Mouse (Mus musculus) CH12F3 (cell line): Measurements from ENCODE around the gene Usp21.

Experiments used
- in situ Hi-C: fragments of 300-500 bp; cut with MboI; formaldehyde crosslinking; loops from 2 replicates; pipeline ENCODE4 v1.14.3; 2020; ENCODE audit warnings: low sequenced_read_pairs

Gene Usp21

GRCm38 (mm10) chr1:171269848-171270572, 17.8 kb downstream of the Usp21 start, which contains the start of gene B4galt3:
B4galt3 (plus strand) TSS chr1:171270328.
- in situ Hi-C loops: no loop called here

GRCm38 (mm10) chr1:171268341-171268740, 19.4 kb downstream of the Usp21 start:
- in situ Hi-C loops: no loop called here

GRCm38 (mm10) chr1:171265971-171266744, 21.6 kb downstream of the Usp21 start:
- in situ Hi-C loops: no loop called here

- in situ Hi-C loops: no loop called here
Measured at GRCm38 (mm10) chr1:171263666-171264461, 23.9 kb downstream of the Usp21 start.

- in situ Hi-C loops: no loop called here
Measured at GRCm38 (mm10) chr1:171263185-171263611, 24.6 kb downstream of the Usp21 start.

- in situ Hi-C loops: no loop called here
Measured at GRCm38 (mm10) chr1:171262594-171263130, 25.1 kb downstream of the Usp21 start.

GRCm38 (mm10) chr1:171260316-171260715, 27.5 kb downstream of the Usp21 start:
- in situ Hi-C loops: no loop called here

GRCm38 (mm10) chr1:171258921-171259320, 28.9 kb downstream of the Usp21 start:
- in situ Hi-C loops: no loop called here

- in situ Hi-C loops: no loop called here
Measured at GRCm38 (mm10) chr1:171257781-171258180, 30.0 kb downstream of the Usp21 start.

GRCm38 (mm10) chr1:171256937-171257548, 30.7 kb downstream of the Usp21 start:
- in situ Hi-C loops: no loop called here

- in situ Hi-C loops: no loop called here
Measured at GRCm38 (mm10) chr1:171256095-171256818, 31.5 kb downstream of the Usp21 start.

- in situ Hi-C loops: no loop called here
Measured at GRCm38 (mm10) chr1:171252415-171252814, 35.4 kb downstream of the Usp21 start.

- in situ Hi-C loops: no loop called here
Measured at GRCm38 (mm10) chr1:171251594-171252324, 36.0 kb downstream of the Usp21 start.

GRCm38 (mm10) chr1:171250680-171251593, 36.9 kb downstream of the Usp21 start, which contains the start of gene Ndufs2:
Ndufs2 (minus strand) TSS chr1:171251388.
- in situ Hi-C loops: no loop called here

- in situ Hi-C loops: no loop called here
Measured at GRCm38 (mm10) chr1:171249913-171250600, 37.7 kb downstream of the Usp21 start, which contains the start of gene Adamts4. Adamts4 (plus strand) TSS chr1:171250421.

- in situ Hi-C loops: no loop called here
Measured at GRCm38 (mm10) chr1:171248386-171249226, 39.2 kb downstream of the Usp21 start.
